Mouse (Mus musculus) heart, postnatal 0 days (tissue): ENCODE results near the gene Rgs6. TPM values are rescaled to one million over a fixed set of nuclear protein-coding genes. Genes with fewer than 3 reads are reported as not detected.

Experiments used
- ATAC-seq: fragments of 200-750 bp; cut with Nextera tagmentation; 2 replicates; pipeline ENCODE4 v1.8.0; 2017; ENCODE audit warnings: low read depth, moderate number of reproducible peaks, moderate library complexity; ENCODE audit not compliant: insufficient read depth
- DNase-seq: peaks from one replicate; pipeline ENCODE4 v3.0.0-alpha.2; 2016; ENCODE audit warnings: low spot score
- H3K27ac ChIP-seq: fragments of 300-500 bp; sonication (generic); 2 replicates; pipeline ENCODE4 v1.5.1; 2014; ENCODE audit warnings: low read depth, mild to moderate bottlenecking
- H3K27me3 ChIP-seq: fragments of 300-500 bp; sonication (generic); 2 replicates; pipeline ENCODE4 v1.6.1; 2014; ENCODE audit warnings: low read length, mixed read lengths; ENCODE audit not compliant: control insufficient read depth, insufficient read depth
- H3K36me3 ChIP-seq: fragments of 300-500 bp; sonication (generic); replicated peaks from 2 replicates; pipeline ENCODE4 v1.6.1; 2014; ENCODE audit warnings: low read length, mixed read lengths; ENCODE audit not compliant: control insufficient read depth, insufficient read depth
- H3K4me1 ChIP-seq: fragments of 300-500 bp; sonication (generic); 2 replicates; pipeline ENCODE4 v1.6.1; 2014; ENCODE audit warnings: antibody characterized with exemption; ENCODE audit not compliant: control insufficient read depth, insufficient read depth
- H3K4me2 ChIP-seq: fragments of 300-500 bp; sonication (generic); 2 replicates; pipeline ENCODE4 v1.6.1; 2014; ENCODE audit warnings: low read depth, mild to moderate bottlenecking, low read length, moderate library complexity
- H3K4me3 ChIP-seq: fragments of 300-500 bp; sonication (generic); 2 replicates; pipeline ENCODE4 v1.5.1; 2014; ENCODE audit warnings: low read depth, low read length
- H3K9ac ChIP-seq: fragments of 300-500 bp; sonication (generic); replicated peaks from 2 replicates; pipeline ENCODE4 v1.6.1; 2014; ENCODE audit warnings: low read depth, low read length, mixed read lengths
- H3K9me3 ChIP-seq: fragments of 300-500 bp; sonication (generic); replicated peaks from 2 replicates; pipeline ENCODE4 v1.6.1; 2016; ENCODE audit warnings: low read length; ENCODE audit not compliant: control insufficient read depth
- CTCF ChIP-seq: IDR thresholded peaks from 2 replicates; pipeline ENCODE4 v1.5.1; 2016; ENCODE audit warnings: antibody characterized with exemption, control low read depth, low read depth
- EP300 ChIP-seq: IDR thresholded peaks from 2 replicates; pipeline ENCODE4 v1.6.1; 2016; ENCODE audit warnings: antibody characterized with exemption, low read depth
- WGBS: fragments of 180-500 bp; shearing (Covaris S2); extraction: QIAGEN DNeasy Blood & Tissue Kit; methylation state at CpG from one replicate; pipeline ENCODE4 v1.1.7; 2014; 5-methylcytosine and 5-hydroxymethylcytosine counted together
- polyA plus RNA-seq: library from polyadenylated mRNA; unstranded; fragments of >200 nt; fragmentation: Nextera tagmentation; extraction: Ambion mirVana; gene quantifications from 2 replicates; pipeline ENCODE4 v1.2.1, GENCODE M21; 2015
- total RNA-seq: library from RNA; depleted of rRNA; stranded (reverse); fragments of >200 nt; gene quantifications from 2 replicates; pipeline ENCODE4 v1.2.3, GENCODE M21; 2014; ENCODE audit warnings: low replicate concordance; rRNA removed

The Rgs6 gene
- total RNA-seq: 12.1 and 16.8 TPM in 2 replicates
- 14.8 and 16.5 TPM in 2 replicates for polyA plus RNA-seq

- no peak within 1 kb of the TSS for H3K27ac ChIP-seq
- no peaks in the 10 kb centered on the region for H3K36me3 ChIP-seq
- no peaks in the 10 kb centered on the region for H3K9me3 ChIP-seq
- H3K4me1 ChIP-seq: 0 out of 2 replicates have a peak, but pooled peaks cover 7% of the 10 kb centered on the region
- whole genome bisulfite sequencing: 89% methylated on average over 2 of the region's 2 CpGs
- H3K9ac ChIP-seq: no peak within 1 kb of the TSS
- peak within 1 kb of the TSS; percentile 50; the same call in 1 of the 2 replicates for H3K4me2 ChIP-seq
- DNase-seq: no peak
- no peaks in the 10 kb centered on the region for H3K27me3 ChIP-seq
- H3K4me3 ChIP-seq: 0 out of 2 replicates have a peak within 1 kb of the TSS, but pooled peaks have one; percentile 7
- ATAC-seq: no peak
- TF ChIP-seq EP300 (no peak), CTCF (no peak)
These were observed at the start of gene Rgs6 for GRCm38 (mm10) chr12:82588017-82588416. Gene Rgs6, plus strand, starts transcription at chr12:82588292.

DNA sequence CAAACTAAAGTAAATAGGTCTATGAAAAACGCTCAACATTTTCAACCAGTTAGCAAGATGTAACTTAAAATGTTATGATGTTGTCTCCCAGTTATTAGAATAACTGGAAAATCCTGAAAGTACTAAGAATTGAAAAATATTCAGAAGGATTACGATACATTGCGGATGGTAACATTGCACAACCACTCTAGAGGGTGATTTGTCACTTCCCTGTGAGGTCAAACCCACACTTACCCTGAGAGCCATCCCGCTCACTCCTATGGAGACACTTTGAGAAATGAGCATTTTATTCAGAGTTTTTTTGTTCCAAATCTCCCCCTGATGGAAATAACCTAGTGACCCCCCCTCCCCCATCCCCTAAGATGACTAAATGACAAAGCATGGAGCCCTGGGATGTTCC lies 41.0 kb upstream of the Rgs6 start:
- TF ChIP-seq CTCF: no peak
- TF ChIP-seq EP300: no peak
- H3K27me3 ChIP-seq: no peaks in the 10 kb centered on the region
- no peak overlapping the region for H3K9ac ChIP-seq
- 88% methylated on average over 4 of the region's 4 CpGs for WGBS
- H3K4me2 ChIP-seq: no peak overlapping the region
- ATAC-seq (no peak), DNase-seq (no peak)
- no peaks in the 10 kb centered on the region for H3K36me3 ChIP-seq
- no peak overlapping the region for H3K4me3 ChIP-seq
- H3K9me3 ChIP-seq: peaks cover 12% of the 10 kb centered on the region; the same call in 1 of the 2 replicates
- H3K27ac ChIP-seq: no peak overlapping the region
- H3K4me1 ChIP-seq: no peaks in the 10 kb centered on the region

GRCm38 (mm10) chr12:82549228-82549627 lies 38.9 kb upstream of the Rgs6 start:
- no peak overlapping the region for H3K4me3 ChIP-seq

DNA sequence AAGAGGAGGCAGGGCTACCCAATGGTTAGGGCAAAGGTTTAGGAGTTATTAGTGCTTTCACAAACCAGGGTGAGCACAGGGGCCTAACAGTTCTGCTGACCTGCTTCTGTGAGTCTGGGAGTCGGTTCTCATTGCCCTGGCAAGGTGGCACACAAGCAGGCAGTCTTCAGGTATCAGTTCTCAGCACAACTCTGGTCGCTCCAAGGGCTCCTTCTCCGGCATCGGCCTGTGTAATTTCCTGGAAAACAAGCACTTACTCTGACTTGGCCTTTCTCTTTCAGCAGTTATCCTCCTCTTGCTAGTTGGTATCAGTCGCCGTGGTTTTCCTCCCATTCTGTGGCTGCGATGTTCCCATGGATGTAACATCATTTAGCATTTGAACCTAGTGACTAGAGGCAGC lies 38.0 kb upstream of the Rgs6 start:
- ATAC-seq (no peak), DNase-seq (no peak)
- Histone ChIP-seq H3K4me1 (no peaks in the 10 kb centered on the region), H3K4me2 (no peak overlapping the region), H3K27ac (no peak overlapping the region), H3K27me3 (no peaks in the 10 kb centered on the region), H3K4me3 (no peak overlapping the region), H3K9me3 (peaks cover 12% of the 10 kb centered on the region; the same call in 1 of the 2 replicates), H3K36me3 (no peaks in the 10 kb centered on the region), H3K9ac (no peak overlapping the region)
- TF ChIP-seq EP300 (no peak), CTCF (no peak)
- WGBS: 86% methylated on average over 7 of the region's 7 CpGs

More at GRCm38 (mm10) chr12:82549228-82549627, 38.9 kb upstream of the Rgs6 start:
- H3K27ac ChIP-seq: no peak overlapping the region
- no peaks in the 10 kb centered on the region for H3K27me3 ChIP-seq
- no peak overlapping the region for H3K9ac ChIP-seq
- H3K36me3 ChIP-seq: no peaks in the 10 kb centered on the region
- ATAC-seq: no peak
- peaks cover 12% of the 10 kb centered on the region; the same call in 1 of the 2 replicates for H3K9me3 ChIP-seq
- TF ChIP-seq CTCF (no peak), EP300 (no peak)
- WGBS: 49% methylated on average over 6 of the region's 6 CpGs
- H3K4me2 ChIP-seq: no peak overlapping the region
- no peak for DNase-seq
- H3K4me1 ChIP-seq: no peaks in the 10 kb centered on the region

- H3K9me3 ChIP-seq: peaks cover 12% of the 10 kb centered on the region; the same call in 1 of the 2 replicates
- no peak for TF ChIP-seq EP300
- no peak for TF ChIP-seq CTCF
- WGBS: 85% methylated on average over 5 of the region's 5 CpGs
- no peaks in the 10 kb centered on the region for H3K36me3 ChIP-seq
- no peak overlapping the region for H3K4me2 ChIP-seq
- no peaks in the 10 kb centered on the region for H3K27me3 ChIP-seq
- H3K4me1 ChIP-seq: no peaks in the 10 kb centered on the region
- ATAC-seq (no peak), DNase-seq (no peak)
- no peak overlapping the region for H3K27ac ChIP-seq
- H3K9ac ChIP-seq: no peak overlapping the region
- H3K4me3 ChIP-seq: no peak overlapping the region
These were observed 35.7 kb upstream of the Rgs6 start for GRCm38 (mm10) chr12:82552376-82552775.

- ATAC-seq: no peak
- TF ChIP-seq EP300 (no peak), CTCF (no peak)
- H3K36me3 ChIP-seq: no peaks in the 10 kb centered on the region
These were observed 25.2 kb upstream of the Rgs6 start for GRCm38 (mm10) chr12:82562916-82563315.

More at GRCm38 (mm10) chr12:82562916-82563315, 25.2 kb upstream of the Rgs6 start:
- Histone ChIP-seq H3K4me2 (no peak overlapping the region), H3K27me3 (no peaks in the 10 kb centered on the region), H3K4me1 (peaks cover 6% of the 10 kb centered on the region; the same call in 1 of the 2 replicates), H3K9ac (no peak overlapping the region), H3K27ac (no peak overlapping the region), H3K4me3 (no peak overlapping the region), H3K9me3 (no peaks in the 10 kb centered on the region)
- no peak for DNase-seq
